Mouse (Mus musculus): ENCODE measurements around the gene Cxcl3. TPM values are rescaled to one million over a fixed set of nuclear protein-coding genes. Genes with fewer than 3 reads are reported as not detected.
"Not testable (repeated sequence)": the region's sequence is repeated elsewhere in the genome, so short reads cannot be mapped to it uniquely, and the experiment has no call there.

The Cxcl3 gene
- polyA plus RNA-seq, 1 experiment from 2014 or later: 0.13 TPM

- 78% methylated on average over 3 of the region's 3 CpGs for WGBS
- no peak overlapping the region for H3K27ac ChIP-seq
- no peaks in the 10 kb centered on the region; the same call in 1 of the 2 replicates for H3K27me3 ChIP-seq (ENCODE audit: insufficient read depth, poor library complexity, severe bottlenecking)
- no peak overlapping the region for H3K4me3 ChIP-seq
- H3K36me3 ChIP-seq: no peaks in the 10 kb centered on the region
- no peaks in the 10 kb centered on the region for H3K9me3 ChIP-seq
- H3K4me1 ChIP-seq: no peaks in the 10 kb centered on the region
- no peak for DNase-seq (ENCODE audit: low spot score)
Observed at GRCm38 (mm10) chr5:90771369-90771768, 14.5 kb upstream of the Cxcl3 start.

- Histone ChIP-seq H3K27me3 (ENCODE audit: insufficient read depth, poor library complexity, severe bottlenecking) (no peaks in the 10 kb centered on the region; the same call in 1 of the 2 replicates), H3K4me1 (no peaks in the 10 kb centered on the region), H3K4me3 (no peak within 1 kb of the TSS), H3K27ac (no peak within 1 kb of the TSS), H3K36me3 (no peaks in the 10 kb centered on the region), H3K9me3 (no peaks in the 10 kb centered on the region)
- DNase-seq (ENCODE audit: low spot score): no peak
- 59% methylated on average over 16 of the region's 16 CpGs for WGBS
Observed at GRCm38 (mm10) chr5:90771880-90772653, 13.8 kb upstream of the Cxcl3 start, which contains the start of gene Pf4. Gene Pf4 (plus strand): TSS chr5:90772435.

DNA sequence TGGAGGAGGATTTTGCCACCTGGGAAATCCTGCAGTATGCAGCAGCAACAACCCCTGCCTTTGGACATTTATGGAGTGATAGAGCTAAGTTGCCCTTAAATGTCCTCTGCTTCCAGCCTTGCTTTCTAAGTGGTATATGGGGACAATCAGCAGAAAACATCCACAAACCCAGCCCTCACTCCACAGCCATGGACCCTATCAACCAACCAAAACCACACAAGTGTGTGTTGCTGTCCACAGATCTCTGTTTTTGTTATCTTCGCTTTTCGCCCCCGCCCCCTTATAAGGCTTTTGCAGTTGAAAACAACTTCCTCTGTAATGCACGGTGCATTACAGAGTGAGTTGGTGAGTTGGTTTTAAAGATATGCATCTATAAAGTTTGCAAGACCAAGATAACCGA, 10.3 kb upstream of the Cxcl3 start:
- no peaks in the 10 kb centered on the region for H3K4me1 ChIP-seq
- no peaks in the 10 kb centered on the region for H3K36me3 ChIP-seq
- WGBS: 68% methylated on average over 5 of the region's 5 CpGs
- H3K9me3 ChIP-seq: no peaks in the 10 kb centered on the region
- H3K4me3 ChIP-seq: no peak overlapping the region
- DNase-seq (ENCODE audit: low spot score): no peak
- H3K27ac ChIP-seq: no peak overlapping the region
- H3K27me3 ChIP-seq (ENCODE audit: insufficient read depth, poor library complexity, severe bottlenecking): no peaks in the 10 kb centered on the region

DNA sequence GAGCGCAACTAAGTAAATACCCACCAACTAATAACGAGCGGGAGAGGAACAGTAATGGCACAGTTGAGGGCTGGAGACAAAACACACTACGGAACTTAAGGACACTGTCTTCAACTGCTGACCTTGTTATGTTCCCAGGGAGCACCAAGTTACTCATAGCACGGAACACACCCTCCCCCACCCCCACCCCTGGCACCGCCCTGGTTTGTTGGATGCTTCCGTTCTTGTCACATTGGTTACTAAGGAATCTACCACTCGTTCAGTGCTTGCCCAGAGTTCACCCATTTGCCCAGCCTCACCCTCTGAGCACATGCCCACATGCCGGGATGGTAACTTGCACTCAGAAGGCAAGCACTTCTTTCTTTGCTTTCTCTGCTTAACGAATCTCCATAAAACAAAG, 8.3 kb upstream of the Cxcl3 start:
- WGBS: 86% methylated on average over 10 of the region's 10 CpGs
- no peak overlapping the region for H3K4me3 ChIP-seq
- H3K27me3 ChIP-seq (ENCODE audit: insufficient read depth, poor library complexity, severe bottlenecking): no peaks in the 10 kb centered on the region
- no peak overlapping the region for H3K27ac ChIP-seq
- H3K9me3 ChIP-seq: no peaks in the 10 kb centered on the region
- no peak for DNase-seq (ENCODE audit: low spot score)
- no peaks in the 10 kb centered on the region for H3K4me1 ChIP-seq
- H3K36me3 ChIP-seq: no peaks in the 10 kb centered on the region

DNA sequence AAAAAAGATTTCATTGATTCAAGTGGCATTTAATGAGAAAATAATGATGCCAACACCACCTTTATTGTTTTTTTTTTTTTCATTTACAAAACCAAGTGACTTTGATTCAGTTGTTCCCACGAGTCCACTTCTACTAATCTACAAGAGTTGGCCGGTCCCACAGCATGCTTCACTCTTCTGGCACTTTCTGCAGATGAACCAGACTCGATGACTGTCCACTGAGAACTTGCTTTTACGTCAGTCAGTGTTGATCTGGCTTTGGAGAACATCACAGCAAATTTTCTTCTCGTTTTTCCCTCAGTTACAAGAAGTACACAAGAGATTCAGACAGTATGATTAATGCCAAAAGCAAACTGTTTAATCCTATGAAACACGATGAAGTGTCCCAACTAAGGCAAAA, 7.0 kb upstream of the Cxcl3 start:
- H3K36me3 ChIP-seq: no peaks in the 10 kb centered on the region
- H3K4me3 ChIP-seq: no peak overlapping the region
- no peak overlapping the region for H3K27ac ChIP-seq
- DNase-seq (ENCODE audit: low spot score): no peak
- H3K27me3 ChIP-seq (ENCODE audit: insufficient read depth, poor library complexity, severe bottlenecking): no peaks in the 10 kb centered on the region
- 77% methylated on average over 6 of the region's 6 CpGs for whole genome bisulfite sequencing
- no peaks in the 10 kb centered on the region for H3K9me3 ChIP-seq
- H3K4me1 ChIP-seq: no peaks in the 10 kb centered on the region

- Histone ChIP-seq H3K27ac (no peak overlapping the region), H3K9me3 (no peaks in the 10 kb centered on the region), H3K36me3 (no peaks in the 10 kb centered on the region), H3K4me3 (no peak overlapping the region), H3K27me3 (ENCODE audit: insufficient read depth, poor library complexity, severe bottlenecking) (no peaks in the 10 kb centered on the region), H3K4me1 (peaks cover 6% of the 10 kb centered on the region; the same call in 1 of the 2 replicates)
- WGBS: 82% methylated on average over 3 of the region's 3 CpGs
- no peak for DNase-seq (ENCODE audit: low spot score)
Observed at GRCm38 (mm10) chr5:90783697-90784096, 2.2 kb upstream of the Cxcl3 start.

DNA sequence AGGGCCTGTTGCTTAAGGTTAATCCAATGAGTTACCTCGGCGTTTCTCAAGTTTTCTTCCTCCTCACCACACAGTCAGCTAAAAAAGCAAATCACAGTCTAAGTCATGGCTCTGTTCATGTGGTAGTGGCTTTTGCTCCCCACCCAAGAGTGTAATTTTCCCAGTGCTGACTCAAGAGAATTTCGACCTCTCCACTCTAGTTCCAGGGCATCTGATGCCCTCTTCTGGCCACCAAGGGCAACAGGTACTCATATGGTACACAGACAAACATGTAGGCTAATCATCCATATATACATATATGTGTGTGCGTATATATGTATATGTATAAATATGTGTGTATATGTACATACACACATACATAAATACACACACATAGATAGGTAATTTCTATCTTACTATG, 2.2 kb downstream of the Cxcl3 start:
- Histone ChIP-seq H3K36me3 (no peaks in the 10 kb centered on the region), H3K9me3 (no peaks in the 10 kb centered on the region), H3K4me3 (no peak overlapping the region), H3K27me3 (ENCODE audit: insufficient read depth, poor library complexity, severe bottlenecking) (no peaks in the 10 kb centered on the region), H3K27ac (no peak overlapping the region), H3K4me1 (peaks cover 6% of the 10 kb centered on the region; the same call in 1 of the 2 replicates)
- WGBS: 72% methylated on average over 4 of the region's 4 CpGs
- no peak for DNase-seq (ENCODE audit: low spot score)

DNA sequence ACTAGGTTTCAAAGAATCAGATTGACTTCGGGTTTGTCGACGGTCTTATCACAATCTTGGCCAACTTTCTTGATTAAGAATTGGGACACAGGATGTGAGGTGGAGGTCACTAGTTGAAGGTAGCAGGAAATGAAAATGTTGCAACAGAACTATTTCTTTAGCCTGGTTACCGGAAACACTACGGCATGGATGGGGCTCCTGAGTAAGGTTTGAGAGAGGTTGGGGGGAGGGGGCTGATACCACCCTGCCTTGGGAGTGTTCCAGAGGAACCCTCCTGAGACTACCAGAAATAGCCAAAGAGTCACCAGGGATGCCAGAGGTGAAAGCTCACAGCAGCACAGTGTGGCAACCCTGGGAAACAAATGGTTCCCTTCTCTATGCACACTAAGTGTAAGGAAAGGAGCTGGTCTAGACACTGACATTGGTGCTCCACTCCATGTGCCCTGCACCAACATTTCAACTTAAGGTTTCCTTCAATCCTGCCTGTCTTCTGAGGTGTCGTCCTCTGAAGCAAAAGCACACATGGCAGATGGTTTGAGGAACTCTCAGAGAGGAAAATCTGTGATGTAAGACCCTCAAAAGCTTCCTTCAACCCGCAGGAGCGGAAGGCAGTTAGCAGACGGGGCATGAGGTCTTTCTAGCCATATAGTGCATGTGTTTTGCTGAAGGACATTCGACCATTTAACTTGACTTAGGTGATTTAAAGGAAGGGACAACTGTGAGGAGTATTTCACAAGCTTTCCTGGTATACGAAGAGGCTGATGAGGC, 3.6 kb downstream of the Cxcl3 start:
- Histone ChIP-seq H3K4me3 (no peak overlapping the region), H3K27me3 (ENCODE audit: insufficient read depth, poor library complexity, severe bottlenecking) (no peaks in the 10 kb centered on the region), H3K27ac (no peak overlapping the region), H3K4me1 (peaks cover 6% of the 10 kb centered on the region; the same call in 1 of the 2 replicates), H3K9me3 (no peaks in the 10 kb centered on the region), H3K36me3 (no peaks in the 10 kb centered on the region)
- 73% methylated on average over 11 of the region's 11 CpGs for WGBS
- no peak for DNase-seq (ENCODE audit: low spot score)

GRCm38 (mm10) chr5:90790074-90790502, 4.2 kb downstream of the Cxcl3 start:
- WGBS: 81% methylated on average over 8 of the region's 8 CpGs
- H3K27me3 ChIP-seq (ENCODE audit: insufficient read depth, poor library complexity, severe bottlenecking): no peaks in the 10 kb centered on the region
- DNase-seq (ENCODE audit: low spot score): no peak
- no peak overlapping the region for H3K27ac ChIP-seq
- H3K9me3 ChIP-seq: no peaks in the 10 kb centered on the region
- H3K4me3 ChIP-seq: no peak overlapping the region
- H3K4me1 ChIP-seq: peaks cover 6% of the 10 kb centered on the region; the same call in 1 of the 2 replicates
- no peaks in the 10 kb centered on the region for H3K36me3 ChIP-seq

DNA sequence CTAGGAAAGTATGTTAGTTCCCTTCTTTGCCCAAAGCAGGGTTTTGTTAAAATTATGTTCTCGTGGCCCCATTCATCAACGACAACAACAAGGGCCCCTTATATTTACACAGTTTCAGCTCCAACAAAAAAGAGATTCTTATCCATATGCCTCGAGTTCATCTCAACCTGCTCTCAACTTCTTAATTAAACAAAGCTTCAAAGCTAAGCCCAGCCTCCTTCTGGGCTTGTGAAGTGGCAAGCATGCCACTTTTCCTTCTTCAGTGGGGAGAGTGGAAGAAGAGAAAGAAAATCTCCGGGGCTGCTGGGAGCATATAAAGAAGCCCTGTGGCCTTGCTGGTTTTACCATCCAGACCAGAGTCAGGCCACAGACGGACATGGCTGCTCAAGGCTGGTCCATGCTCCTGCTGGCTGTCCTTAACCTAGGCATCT, 8.3 kb downstream of the Cxcl3 start, which contains the start of gene Cxcl15:
Cxcl15 (plus strand) TSS at position 340 of the 431 bp plus-strand sequence.
- Histone ChIP-seq H3K4me3 (no peak within 1 kb of the TSS), H3K27me3 (ENCODE audit: insufficient read depth, poor library complexity, severe bottlenecking) (no peaks in the 10 kb centered on the region), H3K4me1 (no peaks in the 10 kb centered on the region), H3K27ac (no peak within 1 kb of the TSS), H3K9me3 (no peaks in the 10 kb centered on the region), H3K36me3 (no peaks in the 10 kb centered on the region)
- no peak for DNase-seq (ENCODE audit: low spot score)
- 75% methylated on average over 5 of the region's 5 CpGs for WGBS

GRCm38 (mm10) chr5:90795392-90795791, 9.5 kb downstream of the Cxcl3 start:
- H3K36me3 ChIP-seq; DNase-seq (ENCODE audit: low spot score); H3K4me3 ChIP-seq; H3K4me1 ChIP-seq; H3K9me3 ChIP-seq; H3K27ac ChIP-seq; H3K27me3 ChIP-seq (ENCODE audit: insufficient read depth, poor library complexity, severe bottlenecking): not testable (repeated sequence)
- 79% methylated on average over 2 of the region's 2 CpGs for WGBS

DNA sequence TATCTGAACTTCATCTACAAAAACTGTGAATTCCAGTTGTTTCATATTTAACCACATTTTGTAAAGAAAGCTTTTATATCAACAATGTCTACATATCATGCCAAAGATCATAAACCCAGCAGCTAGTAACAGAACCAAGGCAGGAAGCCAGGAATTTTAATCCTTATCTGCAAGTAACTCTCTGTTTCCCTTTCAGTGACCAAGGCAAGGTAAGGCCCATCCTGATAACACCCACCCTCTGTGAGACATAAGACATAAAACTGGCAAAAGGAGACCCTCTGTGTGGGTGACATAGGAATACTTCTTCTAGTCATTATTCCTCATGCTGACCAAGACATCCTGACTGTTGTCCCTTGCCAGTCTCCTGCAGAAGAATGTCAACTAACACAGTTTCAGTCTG, 18.7 kb downstream of the Cxcl3 start:
- H3K4me1 ChIP-seq: no peaks in the 10 kb centered on the region
- no peaks in the 10 kb centered on the region for H3K36me3 ChIP-seq
- H3K27me3 ChIP-seq (ENCODE audit: insufficient read depth, poor library complexity, severe bottlenecking): no peaks in the 10 kb centered on the region
- no peaks in the 10 kb centered on the region for H3K9me3 ChIP-seq
- no peak overlapping the region for H3K27ac ChIP-seq
- H3K4me3 ChIP-seq: no peak overlapping the region
- no peak for DNase-seq (ENCODE audit: low spot score)

GRCm38 (mm10) chr5:90806050-90806449, 20.1 kb downstream of the Cxcl3 start:
- Histone ChIP-seq H3K27ac (no peak overlapping the region), H3K27me3 (ENCODE audit: insufficient read depth, poor library complexity, severe bottlenecking) (no peaks in the 10 kb centered on the region), H3K9me3 (no peaks in the 10 kb centered on the region), H3K4me1 (no peaks in the 10 kb centered on the region), H3K36me3 (no peaks in the 10 kb centered on the region), H3K4me3 (no peak overlapping the region)
- no peak for DNase-seq (ENCODE audit: low spot score)
